Mouse (Mus musculus): Measurements from ENCODE around the gene Sh3tc1.

DNA sequence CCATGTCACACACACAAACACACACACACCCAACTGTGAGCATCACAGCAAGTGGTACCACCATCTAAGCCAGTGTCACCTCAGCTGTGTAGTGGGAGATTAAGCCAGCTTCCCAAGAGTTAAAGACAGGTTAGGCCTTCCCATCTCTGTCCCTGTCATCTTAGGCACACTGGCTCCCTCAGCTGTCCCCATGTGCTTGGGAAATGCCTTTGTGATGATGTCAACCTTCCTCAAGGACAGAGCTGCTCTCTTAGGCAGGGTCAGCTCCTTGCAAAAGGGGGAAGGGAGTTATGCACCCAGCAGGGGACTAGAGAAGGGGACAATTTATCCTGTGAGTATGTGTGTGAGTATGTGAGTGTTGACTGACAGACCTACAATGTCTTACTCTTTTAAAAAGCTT, 50.4 kb downstream of the Sh3tc1 start:
- no peak for TF ChIP-seq CTCF (conservative IDR thresholded peaks at IDR 0.05; ENCODE audit: insufficient read depth, insufficient read length, low read depth, low read length)
- TF ChIP-seq POLR2A (IDR thresholded peaks at IDR 0.05; ENCODE audit: low read depth, low read length) = no peak
